Mouse (Mus musculus) macrophage (primary cell): ENCODE results near the gene Ccn5. TPM values are rescaled to one million over a fixed set of nuclear protein-coding genes. Genes with fewer than 3 reads are reported as not detected.

Experiments used
- H3K27ac ChIP-seq: fragments of 350-480 bp; formaldehyde crosslinking; 2 replicates; pipeline ENCODE4 v1.9.0; 2021
- H3K36me3 ChIP-seq: fragments of 350-480 bp; formaldehyde crosslinking; 2 replicates; pipeline ENCODE4 v1.9.0; 2021; ENCODE audit errors: inconsistent target
- H3K4me3 ChIP-seq: fragments of 350-480 bp; formaldehyde crosslinking; 2 replicates; pipeline ENCODE4 v1.9.0; 2021; ENCODE audit errors: inconsistent target
- H3K79me2 ChIP-seq: fragments of 350-480 bp; formaldehyde crosslinking; 2 replicates; pipeline ENCODE4 v1.9.0; 2021; ENCODE audit errors: inconsistent target
- WGBS: methylation state at CpG from one replicate; pipeline ENCODE4 v1.1.7; 2026; ENCODE audit warnings: inconsistent platforms; ENCODE audit not compliant: missing documents; 5-methylcytosine and 5-hydroxymethylcytosine counted together
- polyA plus RNA-seq: library from polyadenylated mRNA; stranded (reverse); fragments of 250-400 nt; gene quantifications from 3 replicates; pipeline ENCODE4 v1.2.4, GENCODE M21; 2018; ENCODE audit warnings: inconsistent platforms
- total RNA-seq, 78 experiments: library from RNA; depleted of rRNA; stranded (reverse); fragments of 250-400 nt; gene quantifications; 1 replicate in 9 of 78; 2 replicates in 24 of 78; 3 replicates in 43 of 78; 4 replicates in 2 of 78; pipeline ENCODE4 v1.2.4; 2018; ENCODE audit warnings: inconsistent platforms in 56 of 78

The Ccn5 gene
- total RNA-seq (2018; cell fraction: chromatin; rRNA removed) = 1 to 10 TPM in 1 of 26 experiments, not detected in 25; 4.8 TPM
- under 1 TPM in 1 of 26 experiments, not detected in 25; 0.10 TPM for total RNA-seq (2018; cell fraction: cytosol; rRNA removed)
- total RNA-seq (2018; cell fraction: nucleus; rRNA removed) = not detected
- not detected in 3 replicates for polyA plus RNA-seq

GRCm38 (mm10) chr2:163820607-163821006, at the start of gene Ccn5:
Gene Ccn5 (plus strand): TSS chr2:163820861.
- Histone ChIP-seq H3K36me3 (no peaks in the 10 kb centered on the region), H3K27ac (no peak within 1 kb of the TSS), H3K79me2 (no peaks in the 10 kb centered on the region), H3K4me3 (no peak within 1 kb of the TSS)
- WGBS = 5% methylated on average over 4 of the region's 4 CpGs

- Histone ChIP-seq H3K27ac (no peak overlapping the region), H3K36me3 (no peaks in the 10 kb centered on the region), H3K4me3 (no peak overlapping the region), H3K79me2 (no peaks in the 10 kb centered on the region)
- WGBS = 68% methylated on average over 13 of the region's 13 CpGs
Observed at GRCm38 (mm10) chr2:163776661-163777060, 44.0 kb upstream of the Ccn5 start.

DNA sequence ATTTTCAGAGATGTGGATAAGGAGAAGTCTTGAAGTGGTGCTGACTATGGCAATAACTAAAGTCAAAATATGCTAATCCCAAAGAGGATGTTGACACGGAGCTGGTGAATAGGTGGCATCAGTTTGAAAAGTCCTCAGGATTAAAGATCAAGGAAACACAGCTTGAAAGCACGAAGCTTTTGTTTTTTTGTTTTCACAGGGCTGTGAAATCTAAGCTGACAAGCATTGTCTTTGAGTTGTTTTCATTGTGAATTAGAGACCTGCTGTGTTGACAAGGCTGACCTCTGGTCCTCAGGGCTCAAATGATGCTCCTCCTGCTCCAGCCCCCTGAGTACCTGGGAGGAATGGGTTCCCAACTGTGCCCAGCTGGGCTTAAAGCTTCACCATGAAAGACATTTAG, 43.6 kb upstream of the Ccn5 start:
- Histone ChIP-seq H3K79me2 (no peaks in the 10 kb centered on the region), H3K4me3 (no peak overlapping the region), H3K36me3 (no peaks in the 10 kb centered on the region), H3K27ac (no peak overlapping the region)
- 79% methylated on average over 2 of the region's 2 CpGs for WGBS

- WGBS = 93% methylated on average over 4 of the region's 4 CpGs
- Histone ChIP-seq H3K79me2 (no peaks in the 10 kb centered on the region), H3K36me3 (no peaks in the 10 kb centered on the region), H3K4me3 (no peak overlapping the region), H3K27ac (no peak overlapping the region)
Observed at GRCm38 (mm10) chr2:163778896-163779295, 41.8 kb upstream of the Ccn5 start.

- H3K36me3 ChIP-seq = no peaks in the 10 kb centered on the region
- 91% methylated on average over 6 of the region's 6 CpGs for WGBS
- H3K27ac ChIP-seq = no peak overlapping the region
- H3K4me3 ChIP-seq = no peak overlapping the region
- no peaks in the 10 kb centered on the region for H3K79me2 ChIP-seq
Observed at GRCm38 (mm10) chr2:163783368-163783767, 37.3 kb upstream of the Ccn5 start.

DNA sequence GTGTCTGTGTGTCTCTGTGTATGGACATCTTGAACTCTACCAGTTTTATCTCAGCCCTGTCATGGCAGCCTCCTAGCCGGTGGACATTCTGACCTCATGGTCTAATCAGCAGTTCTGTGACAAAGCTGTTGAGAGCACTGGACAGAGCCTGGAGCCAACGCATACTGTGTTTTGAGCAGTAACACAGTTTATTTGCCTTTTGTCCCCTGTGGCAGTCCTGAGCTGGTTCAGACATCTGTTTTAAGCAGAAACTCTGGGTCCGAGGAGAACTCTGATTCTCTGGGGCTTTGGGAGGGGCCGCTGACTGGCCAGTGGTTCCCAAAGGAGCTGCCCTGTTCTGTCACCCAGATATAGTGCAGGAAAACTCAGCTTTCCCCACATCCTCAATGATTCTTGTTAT, 36.8 kb upstream of the Ccn5 start:
- H3K27ac ChIP-seq = no peak overlapping the region
- H3K4me3 ChIP-seq = no peak overlapping the region
- WGBS = 69% methylated on average over 4 of the region's 4 CpGs

DNA sequence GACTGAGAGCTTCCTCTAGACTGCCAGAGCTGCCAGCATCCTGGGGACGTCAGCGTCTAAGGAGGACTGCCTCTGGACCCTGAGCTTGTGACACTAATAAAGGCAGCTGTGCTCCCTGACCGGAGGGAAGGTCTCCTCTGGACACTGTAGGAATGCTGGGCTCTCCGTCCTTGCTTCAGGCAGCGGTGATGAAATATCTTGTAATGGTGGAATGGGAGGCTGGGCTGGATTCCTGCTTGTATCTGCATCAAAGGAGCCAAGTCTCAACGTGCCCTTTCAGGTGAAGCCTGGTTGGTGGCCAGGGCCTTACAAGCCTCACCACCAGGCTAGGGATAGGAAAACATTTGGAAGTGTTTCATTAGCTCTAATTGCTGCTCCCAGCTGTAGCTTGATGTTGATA, 33.6 kb upstream of the Ccn5 start:
- Histone ChIP-seq H3K36me3 (no peaks in the 10 kb centered on the region), H3K4me3 (no peak overlapping the region), H3K79me2 (no peaks in the 10 kb centered on the region), H3K27ac (no peak overlapping the region)
- 88% methylated on average over 6 of the region's 6 CpGs for WGBS

More for the DNA sequence above, 36.8 kb upstream of the Ccn5 start:
- H3K79me2 ChIP-seq = no peaks in the 10 kb centered on the region
- H3K36me3 ChIP-seq = no peaks in the 10 kb centered on the region

DNA sequence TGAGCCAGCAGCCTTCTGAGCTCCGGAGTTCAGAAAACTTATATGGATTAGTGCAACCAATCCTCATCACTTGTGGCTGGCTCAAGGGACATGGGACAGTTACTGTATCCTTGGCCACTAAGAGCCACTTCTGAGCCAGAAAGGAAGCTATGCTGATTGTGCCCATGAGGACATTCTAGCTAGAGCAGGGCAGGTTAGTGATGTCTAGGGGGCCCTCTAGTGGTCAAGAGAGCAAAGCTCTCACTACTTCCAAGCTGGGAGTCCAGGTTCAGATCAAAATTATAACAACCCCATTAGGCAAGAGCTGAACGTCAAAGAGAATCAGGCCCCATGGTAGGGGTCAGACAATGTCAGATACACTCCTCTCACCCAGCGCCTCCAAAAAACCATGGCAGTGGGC, 33.0 kb upstream of the Ccn5 start:
- no peaks in the 10 kb centered on the region for H3K79me2 ChIP-seq
- H3K4me3 ChIP-seq = no peak overlapping the region
- no peaks in the 10 kb centered on the region for H3K36me3 ChIP-seq
- no peak overlapping the region for H3K27ac ChIP-seq
- 47% methylated on average over 3 of the region's 3 CpGs for WGBS

DNA sequence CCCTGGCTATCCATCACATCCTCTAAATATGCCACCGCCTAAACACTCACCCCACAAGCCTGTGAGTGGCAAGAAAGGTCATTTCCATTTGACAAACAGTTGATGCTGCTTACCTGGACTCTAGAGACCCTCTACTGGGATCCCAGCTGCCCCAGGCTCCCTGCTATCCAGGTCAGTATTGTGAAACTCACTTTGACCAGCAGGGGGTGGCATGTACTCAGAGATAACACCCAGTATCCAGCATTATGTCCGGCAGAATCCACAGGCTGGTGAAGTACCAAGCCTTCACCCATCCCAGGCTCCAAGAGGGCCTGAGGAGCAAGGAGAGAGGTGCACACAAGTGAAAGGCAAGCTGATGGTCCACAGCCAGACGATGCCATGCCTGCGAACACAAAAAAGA, 32.2 kb upstream of the Ccn5 start:
- Histone ChIP-seq H3K4me3 (no peak overlapping the region), H3K36me3 (no peaks in the 10 kb centered on the region), H3K79me2 (no peaks in the 10 kb centered on the region), H3K27ac (no peak overlapping the region)
- 57% methylated on average over 4 of the region's 4 CpGs for WGBS

GRCm38 (mm10) chr2:163798411-163798810, 22.2 kb upstream of the Ccn5 start:
- Histone ChIP-seq H3K79me2 (no peaks in the 10 kb centered on the region), H3K36me3 (no peaks in the 10 kb centered on the region), H3K27ac (no peak overlapping the region), H3K4me3 (no peak overlapping the region)
- WGBS = 94% methylated on average over 7 of the region's 7 CpGs

DNA sequence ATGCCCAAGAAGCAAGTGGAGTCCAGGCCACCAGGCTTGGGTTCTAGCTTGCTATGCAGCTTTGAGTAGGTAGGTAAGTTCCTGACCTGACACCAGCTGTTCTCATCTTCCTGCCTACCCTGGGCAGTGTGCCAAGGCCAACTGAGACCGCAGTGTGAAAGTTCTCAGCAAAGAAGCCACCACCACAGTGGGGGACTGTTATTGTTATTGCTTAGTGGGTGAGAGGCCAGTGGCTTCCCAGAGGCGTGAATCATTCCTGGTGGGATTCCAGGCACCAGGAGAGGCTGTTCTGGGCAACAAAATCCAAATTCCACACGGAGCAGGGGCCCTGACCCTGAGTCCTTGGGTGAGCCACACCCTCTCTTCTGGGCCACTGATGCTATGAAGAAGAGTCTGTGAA, 19.8 kb upstream of the Ccn5 start:
- Histone ChIP-seq H3K36me3 (no peaks in the 10 kb centered on the region), H3K27ac (no peak overlapping the region), H3K4me3 (no peak overlapping the region), H3K79me2 (no peaks in the 10 kb centered on the region)
- WGBS = 43% methylated on average over 3 of the region's 3 CpGs

GRCm38 (mm10) chr2:163801406-163801805, 19.3 kb upstream of the Ccn5 start:
- 60% methylated on average over 5 of the region's 5 CpGs for WGBS
- H3K4me3 ChIP-seq = no peak overlapping the region
- no peaks in the 10 kb centered on the region for H3K79me2 ChIP-seq
- H3K36me3 ChIP-seq = no peaks in the 10 kb centered on the region
- H3K27ac ChIP-seq = no peak overlapping the region

DNA sequence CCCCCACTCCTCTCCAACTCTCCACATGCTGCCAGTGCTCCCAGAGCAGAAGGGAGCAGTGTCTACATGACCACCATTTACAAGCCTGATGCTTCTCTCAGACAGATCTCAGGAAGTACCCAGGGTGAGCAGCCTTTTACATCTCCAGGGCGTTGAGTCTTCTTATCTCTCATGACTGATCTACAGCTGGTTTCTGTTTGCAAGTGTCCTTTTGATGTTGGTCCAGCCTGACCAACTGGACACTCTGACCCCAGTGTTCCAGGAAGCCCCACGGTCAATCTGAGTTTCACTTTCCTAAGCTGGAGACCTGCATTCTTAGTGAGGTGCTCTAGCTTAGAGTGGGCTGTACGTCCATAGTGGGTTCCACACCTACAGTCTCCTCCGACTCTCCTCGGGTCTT, 16.8 kb upstream of the Ccn5 start:
- Histone ChIP-seq H3K4me3 (no peak overlapping the region), H3K27ac (no peak overlapping the region), H3K79me2 (no peaks in the 10 kb centered on the region), H3K36me3 (no peaks in the 10 kb centered on the region)
- WGBS = 86% methylated on average over 5 of the region's 5 CpGs

- Histone ChIP-seq H3K79me2 (no peaks in the 10 kb centered on the region), H3K27ac (no peak overlapping the region), H3K4me3 (no peak overlapping the region), H3K36me3 (no peaks in the 10 kb centered on the region)
- 83% methylated on average over 4 of the region's 4 CpGs for WGBS
Observed at GRCm38 (mm10) chr2:163809166-163809565, 11.5 kb upstream of the Ccn5 start.

GRCm38 (mm10) chr2:163809704-163810103, 11.0 kb upstream of the Ccn5 start:
- 90% methylated on average over 7 of the region's 7 CpGs for WGBS
- no peak overlapping the region for H3K27ac ChIP-seq
- no peak overlapping the region for H3K4me3 ChIP-seq
- H3K36me3 ChIP-seq = no peaks in the 10 kb centered on the region
- no peaks in the 10 kb centered on the region for H3K79me2 ChIP-seq

- 10% methylated on average over 5 of the region's 5 CpGs for WGBS
- Histone ChIP-seq H3K79me2 (no peaks in the 10 kb centered on the region), H3K4me3 (no peak overlapping the region), H3K27ac (no peak overlapping the region), H3K36me3 (no peaks in the 10 kb centered on the region)
Observed at GRCm38 (mm10) chr2:163813077-163813476, 7.6 kb upstream of the Ccn5 start.
